Mouse (Mus musculus) induced T-regulatory cell, adult 2 months (primary cell): ENCODE measurements around the gene Nrgn.

ENCODE experiments used
- DNase-seq: peaks from one replicate; pipeline ENCODE4 v3.0.0-alpha.2; 2012; ENCODE audit warnings: low read depth

Gene Nrgn

GRCm38 (mm10) chr9:37554838-37555748 lies 2.4 kb upstream of the Nrgn start, which contains the start of gene Siae:
Gene Siae, plus strand, starts transcription at chr9:37555698.
- no peak for DNase-seq

DNA sequence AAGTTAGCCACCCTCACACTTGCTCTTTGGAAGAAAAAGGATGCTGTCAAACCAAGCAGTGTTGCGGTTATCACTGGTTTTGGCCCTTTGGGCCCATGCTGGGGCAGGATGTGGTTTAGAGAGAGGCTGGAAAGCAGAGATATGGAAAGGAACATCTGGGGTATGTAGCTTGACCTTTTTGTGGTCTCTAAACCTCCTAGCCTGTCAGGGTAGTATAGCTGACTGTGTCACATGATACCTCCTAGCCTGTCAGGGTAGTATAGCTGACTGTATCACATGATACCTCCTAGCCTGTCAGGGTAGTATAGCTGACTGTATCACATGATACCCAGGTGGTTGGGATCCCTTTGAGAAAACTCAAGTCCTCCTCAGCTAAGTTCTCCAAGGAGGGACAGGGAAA lies 1.6 kb upstream of the Nrgn start:
- peak; percentile 11 for DNase-seq

- no peak for DNase-seq
Observed at GRCm38 (mm10) chr9:37551751-37552531, 763 bp downstream of the Nrgn start.

DNA sequence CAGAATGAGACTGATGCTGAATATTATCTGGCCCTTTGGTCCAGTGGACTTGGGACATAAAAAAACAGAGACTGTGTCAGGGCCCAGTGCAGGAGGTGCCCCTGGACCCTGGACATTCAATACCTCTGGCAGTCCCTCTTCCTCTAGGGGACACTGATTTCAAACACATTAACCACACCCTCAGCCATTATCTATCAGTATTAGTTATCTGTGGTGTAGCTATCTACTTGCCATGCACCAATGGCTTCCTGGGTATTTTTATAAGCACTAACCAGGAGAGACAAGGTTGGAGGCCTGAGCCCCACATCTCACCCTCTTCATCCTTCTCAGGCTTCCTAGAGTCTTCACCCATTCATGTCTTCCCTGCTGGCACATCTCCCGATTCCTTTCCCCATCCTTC lies 2.3 kb downstream of the Nrgn start:
- DNase-seq: no peak

DNA sequence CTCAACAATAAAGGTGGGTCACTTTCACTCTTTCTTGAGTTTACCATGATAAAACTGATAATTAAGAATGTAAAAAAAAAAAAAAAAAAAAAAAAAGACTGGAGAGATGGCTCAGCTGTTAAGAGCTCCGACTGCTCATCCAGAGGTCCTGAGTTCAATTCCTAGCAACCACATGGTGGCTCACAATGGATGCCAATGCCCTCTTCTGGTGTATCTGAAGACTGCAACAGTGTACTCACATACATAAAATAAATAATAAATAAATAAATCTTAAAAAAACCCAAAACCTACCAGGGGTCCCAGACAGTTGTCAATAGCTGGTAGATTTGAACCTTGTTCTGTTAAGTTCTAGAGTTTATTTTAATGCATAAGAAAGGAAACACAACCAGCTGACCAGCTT lies 5.8 kb downstream of the Nrgn start:
- DNase-seq: peak; percentile 32

GRCm38 (mm10) chr9:37545847-37546452 lies 6.8 kb downstream of the Nrgn start:
- no peak for DNase-seq

GRCm38 (mm10) chr9:37545166-37545610 lies 7.5 kb downstream of the Nrgn start:
- DNase-seq: no peak

GRCm38 (mm10) chr9:37544447-37545165 lies 8.1 kb downstream of the Nrgn start:
- peak; percentile 67 for DNase-seq

- DNase-seq: no peak
Observed at GRCm38 (mm10) chr9:37543869-37544440, 8.7 kb downstream of the Nrgn start.

DNA sequence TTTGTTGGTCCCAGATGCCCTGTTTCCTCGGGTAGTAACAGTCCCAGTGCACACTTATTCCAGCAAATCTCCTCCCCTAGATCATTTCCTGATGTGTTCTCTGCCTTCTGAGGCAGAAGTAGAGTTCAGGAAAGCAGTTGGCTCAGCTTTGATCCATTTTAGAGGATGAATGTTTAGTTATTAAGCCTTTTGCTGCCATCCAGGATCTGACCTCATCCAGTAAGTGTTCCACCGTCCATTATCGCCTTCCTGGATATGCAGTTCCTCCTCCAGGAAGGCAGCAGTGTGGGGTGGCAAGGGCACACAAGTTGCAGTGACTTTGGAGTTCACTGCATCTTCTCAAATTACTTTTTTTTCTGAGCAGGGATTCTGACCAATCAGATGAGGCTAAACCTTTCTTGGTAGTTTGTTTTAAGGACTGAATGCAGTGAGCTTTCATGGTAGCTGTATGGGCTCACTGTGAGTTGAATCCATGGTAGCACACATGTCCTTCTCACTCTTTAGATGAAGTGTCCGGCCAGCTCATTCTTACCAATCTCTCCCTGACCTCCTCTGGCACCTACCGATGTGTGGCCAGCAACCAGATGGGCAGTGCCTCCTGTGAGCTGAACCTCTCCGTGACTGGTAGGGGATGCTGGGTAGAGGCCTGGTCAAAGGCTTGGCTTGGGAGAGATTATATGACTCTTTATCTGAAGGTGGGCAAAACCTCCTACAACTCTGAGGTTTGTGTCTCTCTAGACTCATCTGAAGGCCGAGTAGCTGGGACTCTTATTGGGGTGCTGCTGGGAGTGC lies 10.7 kb downstream of the Nrgn start:
- DNase-seq: no peak

DNA sequence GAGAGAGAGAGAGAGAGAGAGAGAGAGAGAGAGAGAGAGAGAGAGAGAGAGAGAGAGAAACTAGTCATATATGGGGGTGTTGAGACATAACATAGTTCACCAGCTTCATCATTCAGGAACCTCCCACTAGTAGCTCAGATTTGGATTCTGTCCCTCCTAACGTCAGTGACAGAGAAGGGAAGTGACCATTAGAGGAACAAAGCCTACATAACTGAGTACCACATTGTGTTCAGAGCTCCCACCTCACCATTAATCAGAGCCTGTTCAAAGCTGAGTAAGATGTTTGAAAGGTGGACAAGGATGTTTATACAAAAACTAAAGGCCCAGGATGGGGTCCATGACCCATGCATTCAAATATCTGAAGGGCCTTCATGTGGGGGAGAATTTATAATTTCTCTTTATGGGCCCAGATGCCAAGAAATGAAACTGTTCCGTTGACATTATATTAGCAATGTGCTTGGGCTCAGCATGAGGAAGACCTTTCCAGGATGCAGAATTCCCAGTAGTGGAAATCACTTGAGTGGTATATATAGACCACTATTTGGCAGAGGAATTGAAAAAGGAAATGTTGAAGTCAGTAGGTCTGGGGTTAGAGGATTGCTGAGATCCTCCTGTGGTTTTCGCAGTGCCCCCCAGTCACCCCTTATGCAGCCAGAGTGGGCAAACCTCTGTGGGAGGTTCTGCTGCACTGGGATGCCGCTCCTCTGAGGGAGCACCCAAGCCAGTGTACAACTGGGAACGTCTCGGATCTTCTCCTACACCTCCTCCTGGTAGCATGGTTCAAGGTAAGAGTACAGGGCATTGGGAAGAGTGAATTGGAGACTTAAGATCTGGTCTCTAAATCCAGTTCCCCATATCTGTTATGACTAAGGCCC lies 11.8 kb downstream of the Nrgn start:
- DNase-seq: no peak

DNA sequence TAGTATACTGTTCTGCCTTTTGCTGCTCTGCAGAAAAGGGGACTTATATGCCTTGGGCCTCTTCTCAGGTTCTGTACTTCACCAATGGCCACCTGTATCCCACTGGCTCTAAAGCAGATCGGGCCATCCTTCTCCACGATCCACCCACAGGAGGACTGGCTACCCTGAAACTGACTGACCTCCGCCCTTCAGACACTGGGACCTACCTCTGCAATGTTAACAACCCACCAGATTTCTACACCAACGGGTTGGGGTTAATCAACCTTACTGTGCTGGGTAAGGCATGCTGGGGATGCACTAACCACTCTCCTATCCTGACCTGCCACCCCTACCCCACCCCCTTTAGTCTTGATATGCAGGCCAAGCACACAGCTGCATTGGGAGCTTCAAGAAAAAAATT lies 12.5 kb downstream of the Nrgn start:
- no peak for DNase-seq

- DNase-seq: no peak
Observed at GRCm38 (mm10) chr9:37539170-37540025, 13.3 kb downstream of the Nrgn start, which contains the start of gene Vsig2. Gene Vsig2, plus strand, starts transcription at chr9:37539255.

DNA sequence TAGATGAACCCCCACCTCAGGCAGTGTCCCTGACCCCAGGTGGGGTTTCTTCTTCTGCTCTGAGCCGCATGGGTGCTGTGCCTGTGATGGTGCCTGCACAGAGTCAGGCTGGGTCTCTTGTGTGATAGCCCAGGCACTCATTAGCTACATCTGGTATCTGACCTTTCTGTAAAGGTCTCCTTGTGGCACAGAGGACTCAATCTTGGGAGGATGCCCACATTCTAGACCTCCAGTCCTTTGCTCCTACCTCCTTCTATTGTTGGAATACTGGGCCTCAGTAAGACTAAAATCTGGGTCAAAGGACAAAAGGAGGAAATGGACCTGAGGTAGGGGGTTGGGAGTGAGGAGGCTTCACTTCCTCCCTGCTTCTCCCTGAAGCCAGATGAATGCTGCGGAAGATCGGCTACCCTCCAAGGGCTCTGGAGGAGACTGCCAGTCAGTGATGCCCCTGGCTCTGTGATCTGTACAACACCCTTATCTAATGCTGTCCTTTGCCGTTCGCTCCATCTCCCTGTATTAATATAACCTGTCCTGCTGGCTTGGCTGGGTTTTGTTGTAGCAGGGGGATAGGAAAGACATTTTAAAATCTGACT lies 14.9 kb downstream of the Nrgn start:
- DNase-seq: no peak

- DNase-seq: no peak
Observed at GRCm38 (mm10) chr9:37536851-37537250, 15.9 kb downstream of the Nrgn start.

DNA sequence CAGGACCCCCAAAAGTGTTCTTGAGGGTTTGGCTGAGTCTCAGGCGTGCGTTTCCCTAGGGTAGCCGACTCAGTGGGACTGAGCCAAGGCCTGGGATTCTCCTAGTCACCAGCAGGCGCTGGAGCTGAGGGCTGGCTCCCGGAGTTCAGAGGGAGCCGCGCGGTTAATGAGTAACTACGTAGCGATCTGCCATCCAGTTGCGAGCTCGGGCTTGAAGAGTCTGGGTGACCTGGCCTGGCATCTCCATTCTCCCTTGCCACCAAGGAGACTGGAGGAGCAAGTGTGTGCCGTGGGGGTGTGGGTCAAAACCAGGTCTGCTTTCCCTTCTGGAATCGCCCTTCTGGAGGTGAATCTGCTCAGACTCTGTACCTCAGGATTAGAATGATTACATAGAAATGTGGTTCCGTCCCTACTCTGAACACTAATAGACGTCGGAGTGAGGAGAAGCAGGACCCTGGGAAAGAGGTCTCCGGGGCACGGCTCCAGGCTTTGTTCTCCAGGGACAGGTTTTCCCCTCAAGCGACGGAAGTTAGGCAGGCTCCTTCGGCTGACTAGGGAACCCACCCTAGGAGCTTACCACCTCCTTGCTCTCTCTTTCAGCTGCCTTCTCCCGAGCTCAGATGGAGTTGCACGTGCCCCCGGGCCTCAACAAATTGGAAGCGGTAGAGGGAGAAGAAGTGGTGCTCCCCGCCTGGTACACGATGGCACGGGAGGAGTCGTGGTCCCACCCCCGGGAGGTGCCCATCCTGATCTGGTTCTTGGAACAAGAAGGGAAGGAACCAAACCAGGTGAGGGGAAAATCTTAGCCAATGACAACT lies 21.6 kb downstream of the Nrgn start:
- DNase-seq: no peak
